Mouse (Mus musculus): ENCODE data around the gene Parl.

- TF ChIP-seq POLR2A (IDR thresholded peaks at IDR 0.05; ENCODE audit: control insufficient read depth, extremely low read depth, insufficient read depth, low read length, poor library complexity) (no peak), CTCF (IDR thresholded peaks at IDR 0.05; ENCODE audit: borderline replicate concordance, control insufficient read depth, extremely low read depth, insufficient read depth, low read length, poor library complexity) (no peak)
These were observed 44.3 kb downstream of the Parl start for GRCm38 (mm10) chr16:20257926-20258325.

All from thymus, adult 2 months (tissue).